Mouse (Mus musculus) stomach, postnatal 0 days (tissue): ENCODE data around the gene Nr2f6. TPM values are rescaled to one million over a fixed set of nuclear protein-coding genes. Genes with fewer than 3 reads are reported as not detected.

Experiments
- ATAC-seq: fragments of 200-750 bp; cut with Nextera tagmentation; 2 replicates; pipeline ENCODE4 v1.8.0; 2017; ENCODE audit not compliant: low FRiP score, low TSS enrichment
- DNase-seq: peaks from one replicate; pipeline ENCODE4 v3.0.0-alpha.2; 2016; ENCODE audit warnings: low spot score
- H3K27ac ChIP-seq: fragments of 300-500 bp; sonication (generic); replicated peaks from 2 replicates; pipeline ENCODE4 v1.5.1; 2014; ENCODE audit warnings: mild to moderate bottlenecking, control low read depth
- H3K27me3 ChIP-seq: fragments of 300-500 bp; sonication (generic); 2 replicates; pipeline ENCODE4 v1.6.1; 2014; ENCODE audit warnings: low read length; ENCODE audit not compliant: control insufficient read depth, insufficient read depth
- H3K36me3 ChIP-seq: fragments of 300-500 bp; sonication (generic); 2 replicates; pipeline ENCODE4 v1.6.1; 2014; ENCODE audit warnings: low read length, mixed read lengths; ENCODE audit not compliant: control insufficient read depth, insufficient read depth
- H3K4me1 ChIP-seq: fragments of 300-500 bp; sonication (generic); replicated peaks from 2 replicates; pipeline ENCODE4 v1.6.1; 2014; ENCODE audit warnings: antibody characterized with exemption; ENCODE audit not compliant: control insufficient read depth, insufficient read depth
- H3K4me2 ChIP-seq: fragments of 300-500 bp; sonication (generic); replicated peaks from 2 replicates; pipeline ENCODE4 v1.6.1; 2014; ENCODE audit warnings: low read depth, mild to moderate bottlenecking, control low read depth, moderate library complexity
- H3K4me3 ChIP-seq: fragments of 300-500 bp; sonication (generic); 2 replicates; pipeline ENCODE4 v1.5.1; 2014; ENCODE audit warnings: low read depth, low read length, control low read depth
- H3K9ac ChIP-seq: fragments of 300-500 bp; sonication (generic); 2 replicates; pipeline ENCODE4 v1.6.1; 2014; ENCODE audit warnings: mild to moderate bottlenecking, low read length, control low read depth, mixed read lengths
- H3K9me3 ChIP-seq: fragments of 300-500 bp; sonication (generic); 2 replicates; pipeline ENCODE4 v1.6.1; 2016; ENCODE audit warnings: low read length; ENCODE audit not compliant: control insufficient read depth
- CTCF ChIP-seq: IDR thresholded peaks from 2 replicates; pipeline ENCODE4 v1.5.1; 2016; ENCODE audit warnings: antibody characterized with exemption, low read depth, mild to moderate bottlenecking, moderate library complexity
- EP300 ChIP-seq: optimal IDR thresholded peaks from 2 replicates; pipeline ENCODE3; 2016; ENCODE audit warnings: antibody characterized with exemption
- WGBS: fragments of 180-500 bp; shearing (Covaris S2); extraction: QIAGEN DNeasy Blood & Tissue Kit; methylation state at CpG from one replicate; pipeline ENCODE4 v1.1.7; 2014; 5-methylcytosine and 5-hydroxymethylcytosine counted together
- polyA plus RNA-seq: library from polyadenylated mRNA; unstranded; fragments of >200 nt; fragmentation: Nextera tagmentation; extraction: Ambion mirVana; gene quantifications from 2 replicates; pipeline ENCODE4 v1.2.1, GENCODE M21; 2015

The Nr2f6 gene
- polyA plus RNA-seq, 1 experiment from 2014 or later, result 47.0 TPM

DNA sequence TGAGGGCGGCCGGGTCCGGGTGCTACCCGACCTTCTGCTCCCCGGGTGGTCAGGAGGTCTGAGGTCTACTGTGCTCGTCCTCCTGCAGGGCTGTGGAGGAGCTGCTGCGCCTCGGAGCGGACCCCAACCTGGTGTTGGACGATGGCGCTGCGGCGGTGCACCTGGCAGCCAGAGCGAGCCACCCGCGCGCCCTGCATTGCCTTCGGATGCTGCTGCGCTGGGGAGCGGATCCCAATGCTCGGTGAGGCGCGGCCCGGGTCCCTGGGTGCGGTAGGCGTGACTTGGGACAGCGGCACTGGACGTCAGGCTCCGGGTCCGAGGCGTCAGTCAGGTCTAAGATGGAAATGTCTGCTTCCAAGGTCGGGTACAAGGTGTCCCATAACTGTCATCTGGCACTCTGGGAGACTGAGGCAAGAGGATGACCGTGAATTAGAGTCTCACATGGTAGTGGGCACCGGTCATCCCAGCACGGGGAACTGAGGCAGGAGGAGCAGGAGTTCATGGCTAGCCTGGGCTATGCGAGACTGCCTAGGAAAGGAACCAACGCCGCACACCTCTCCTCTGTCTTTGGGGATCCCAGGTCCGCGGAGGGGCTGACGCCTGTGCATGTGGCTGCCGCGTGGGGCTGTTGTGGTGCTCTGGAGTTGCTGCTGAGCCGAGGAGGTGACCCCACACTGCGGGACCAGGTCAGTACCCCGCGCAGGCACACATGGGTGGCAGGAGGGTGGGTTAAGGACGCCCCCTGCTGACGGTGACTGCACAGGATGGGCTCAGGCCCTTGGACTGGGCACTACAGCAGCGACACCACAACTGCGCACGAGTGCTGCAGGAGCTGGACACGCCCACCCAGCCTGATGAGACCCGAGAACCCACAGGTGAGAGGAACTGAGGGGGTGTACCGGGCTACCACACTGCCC, 24.6 kb upstream of the Nr2f6 start:
- peaks cover 11% of the 10 kb centered on the region for H3K4me1 ChIP-seq
- H3K27me3 ChIP-seq, result no peaks in the 10 kb centered on the region
- peak overlapping the region; percentile 58 for H3K4me3 ChIP-seq
- no peak for TF ChIP-seq EP300
- TF ChIP-seq CTCF, result peak; percentile 83
- no peak overlapping the region for H3K27ac ChIP-seq
- WGBS, result under 1% methylated on average over 49 of the region's 55 CpGs
- H3K9me3 ChIP-seq, result no peaks in the 10 kb centered on the region
- ATAC-seq (peak; percentile 68), DNase-seq (peak; percentile 82)
- peaks cover 3% of the 10 kb centered on the region for H3K36me3 ChIP-seq
- H3K9ac ChIP-seq, result peak overlapping the region; percentile 50
- peak overlapping the region; percentile 92 for H3K4me2 ChIP-seq

DNA sequence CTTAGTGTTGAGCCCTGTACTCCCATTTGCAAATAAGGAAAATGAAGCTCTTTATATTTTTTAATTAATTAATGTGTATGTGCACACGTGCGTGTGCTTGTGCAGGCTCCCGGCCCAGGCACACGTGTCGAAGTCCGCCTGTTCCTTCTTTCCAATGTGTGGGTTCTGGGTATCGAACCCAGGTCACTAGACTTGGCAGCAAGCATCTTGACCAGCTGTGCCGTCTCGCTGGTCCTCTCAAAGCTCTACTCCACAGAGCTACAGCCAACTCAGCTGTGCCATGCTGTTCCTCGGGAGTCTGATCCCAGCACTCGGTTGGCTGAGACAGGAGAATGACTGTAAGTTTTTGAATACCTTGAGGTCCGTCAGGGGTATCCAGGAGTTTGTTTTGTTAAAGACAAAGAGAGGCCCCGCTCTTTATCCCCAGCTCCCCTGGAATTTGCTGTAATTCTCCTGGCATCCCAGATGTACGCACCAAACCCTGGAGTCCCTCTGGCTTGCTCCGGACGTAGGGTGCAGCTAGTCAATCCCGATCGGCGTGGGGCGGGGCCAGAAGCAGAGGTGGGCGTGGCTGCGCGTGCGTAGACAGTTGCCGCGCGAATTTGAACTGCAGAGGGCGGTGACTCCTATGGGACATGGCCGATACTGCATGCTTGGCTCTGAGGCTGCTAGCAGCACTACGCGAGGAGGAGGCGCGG, 23.8 kb upstream of the Nr2f6 start, which contains the start of gene Ankle1:
Gene Ankle1 (plus strand): TSS at position 610 of the 698 bp plus-strand sequence.
- H3K4me3 ChIP-seq, result peak within 1 kb of the TSS; percentile 58
- H3K4me2 ChIP-seq, result peak within 1 kb of the TSS; percentile 92
- H3K9me3 ChIP-seq, result no peaks in the 10 kb centered on the region
- 0 out of 2 replicates have a peak within 1 kb of the TSS, but pooled peaks have one; percentile 18 for H3K27ac ChIP-seq
- WGBS, result 11% methylated on average over 33 of the region's 33 CpGs
- peak; percentile 80 for TF ChIP-seq CTCF
- TF ChIP-seq EP300, result no peak
- H3K27me3 ChIP-seq, result no peaks in the 10 kb centered on the region
- peak within 1 kb of the TSS; percentile 50 for H3K9ac ChIP-seq
- H3K4me1 ChIP-seq, result peaks cover 11% of the 10 kb centered on the region
- peak; percentile 93 for ATAC-seq
- DNase-seq, result peak; percentile 97
- H3K36me3 ChIP-seq, result peaks cover 3% of the 10 kb centered on the region

DNA sequence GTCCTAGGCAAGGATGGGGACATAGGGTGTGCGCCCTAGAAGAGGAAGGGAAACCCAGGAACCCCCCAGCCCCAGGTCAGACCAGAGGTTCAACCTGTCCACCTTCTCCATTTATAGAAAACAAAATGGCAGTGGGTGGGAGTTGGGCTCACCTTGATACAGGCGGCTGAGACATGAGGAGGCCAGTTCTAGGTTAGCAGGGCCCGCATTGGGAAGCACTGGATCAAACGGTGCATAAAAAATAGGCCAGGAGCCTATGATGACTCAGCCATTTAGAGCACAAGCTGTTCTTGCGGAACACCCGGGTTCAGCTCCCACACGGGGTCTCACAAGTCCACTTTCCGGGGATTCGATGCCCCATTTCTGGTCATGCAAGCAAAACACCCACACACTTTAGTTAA, 23.2 kb upstream of the Nr2f6 start:
- DNase-seq (no peak), ATAC-seq (no peak)
- H3K27ac ChIP-seq, result no peak overlapping the region
- no peak overlapping the region; the same call in 1 of the 2 replicates for H3K4me2 ChIP-seq
- H3K4me1 ChIP-seq, result peaks cover 11% of the 10 kb centered on the region
- no peak for TF ChIP-seq EP300
- no peak for TF ChIP-seq CTCF
- no peak overlapping the region for H3K4me3 ChIP-seq
- 81% methylated on average over 9 of the region's 9 CpGs for WGBS
- H3K36me3 ChIP-seq, result peaks cover 3% of the 10 kb centered on the region
- no peaks in the 10 kb centered on the region for H3K9me3 ChIP-seq
- H3K9ac ChIP-seq, result no peak overlapping the region
- H3K27me3 ChIP-seq, result no peaks in the 10 kb centered on the region

DNA sequence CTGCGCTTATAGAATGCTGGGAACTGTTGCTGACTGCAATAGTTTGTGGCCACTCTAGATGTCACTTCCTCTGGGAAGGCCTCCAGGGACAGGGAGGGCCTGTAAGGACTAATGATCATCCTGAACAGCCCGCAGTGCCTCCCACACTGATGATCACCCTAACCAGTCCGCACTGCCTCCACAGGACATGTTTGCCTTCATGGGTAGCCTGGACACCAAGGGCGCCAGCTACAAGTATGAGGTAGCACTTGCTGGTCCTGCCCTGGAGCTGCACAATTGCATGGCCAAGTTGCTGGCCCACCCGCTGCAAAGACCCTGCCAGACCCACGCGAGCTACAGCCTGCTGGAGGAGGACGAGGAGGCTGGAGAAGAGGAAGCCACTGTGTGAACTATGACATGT, 22.3 kb upstream of the Nr2f6 start:
- Histone ChIP-seq H3K27me3 (no peaks in the 10 kb centered on the region), H3K9me3 (no peaks in the 10 kb centered on the region), H3K4me1 (peaks cover 11% of the 10 kb centered on the region), H3K4me2 (no peak overlapping the region), H3K36me3 (peaks cover 2% of the 10 kb centered on the region; the same call in 1 of the 2 replicates), H3K27ac (no peak overlapping the region), H3K9ac (no peak overlapping the region), H3K4me3 (no peak overlapping the region)
- WGBS, result 87% methylated on average over 8 of the region's 8 CpGs
- no peak for DNase-seq
- ATAC-seq, result no peak
- TF ChIP-seq CTCF (no peak), EP300 (no peak)

DNA sequence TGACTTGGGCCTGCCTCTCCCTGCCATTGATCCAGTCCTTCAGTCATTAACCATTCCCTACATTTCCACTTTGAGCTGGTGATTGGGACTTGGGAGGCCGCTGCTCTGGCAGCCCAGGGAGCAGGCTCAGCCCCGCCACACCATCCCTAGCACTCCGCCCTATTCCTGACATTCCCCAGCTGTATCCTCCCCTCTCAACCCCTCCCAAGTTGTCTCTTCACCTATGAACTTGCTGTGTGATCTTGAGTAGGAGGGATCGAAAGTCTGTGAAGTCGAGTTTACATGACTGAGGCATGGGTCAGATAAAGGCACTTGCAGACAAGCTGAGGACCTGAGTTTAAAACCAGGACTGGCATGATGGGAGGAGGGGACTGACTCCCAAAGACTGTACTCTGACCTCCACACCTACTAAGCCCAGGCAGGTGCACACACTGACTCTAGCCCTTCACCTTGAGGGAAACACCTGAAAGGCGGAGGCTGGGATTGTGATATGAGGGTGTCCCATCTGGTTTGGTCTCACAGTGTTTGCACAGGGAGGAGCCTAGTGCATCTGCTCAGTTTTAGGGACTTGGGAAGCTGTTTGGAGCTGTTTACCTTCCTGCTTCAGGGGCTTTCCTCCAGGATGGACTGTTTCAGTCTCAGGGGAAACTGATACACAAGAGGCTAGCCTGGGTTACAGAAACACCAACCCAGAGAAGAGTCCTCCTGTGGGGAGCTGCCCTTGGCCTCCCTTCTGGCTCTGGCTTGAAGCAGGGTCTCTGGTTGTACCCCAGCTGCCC, 21.5 kb upstream of the Nr2f6 start:
- H3K36me3 ChIP-seq, result peaks cover 5% of the 10 kb centered on the region; the same call in 1 of the 2 replicates
- H3K27ac ChIP-seq, result no peak overlapping the region
- no peak for DNase-seq
- TF ChIP-seq EP300 (no peak), CTCF (no peak)
- no peak overlapping the region for H3K4me2 ChIP-seq
- peaks cover 11% of the 10 kb centered on the region for H3K4me1 ChIP-seq
- no peak for ATAC-seq
- H3K9ac ChIP-seq, result no peak overlapping the region
- H3K9me3 ChIP-seq, result no peaks in the 10 kb centered on the region
- WGBS, result 62% methylated on average over 6 of the region's 6 CpGs
- no peaks in the 10 kb centered on the region for H3K27me3 ChIP-seq
- H3K4me3 ChIP-seq, result no peak overlapping the region
